Mouse (Mus musculus) brain, adult 2 months (tissue): ENCODE results near the gene Map1lc3b.

ENCODE experiments used
- DNase-seq: peaks from one replicate; pipeline ENCODE4 v3.0.0; 2011; ENCODE audit warnings: low read depth, low spot score

Map1lc3b gene

GRCm38 (mm10) chr8:121590203-121591177 lies at the start of gene Map1lc3b:
Map1lc3b (plus strand) TSS chr8:121590361.
- peak; percentile 98 for DNase-seq

DNA sequence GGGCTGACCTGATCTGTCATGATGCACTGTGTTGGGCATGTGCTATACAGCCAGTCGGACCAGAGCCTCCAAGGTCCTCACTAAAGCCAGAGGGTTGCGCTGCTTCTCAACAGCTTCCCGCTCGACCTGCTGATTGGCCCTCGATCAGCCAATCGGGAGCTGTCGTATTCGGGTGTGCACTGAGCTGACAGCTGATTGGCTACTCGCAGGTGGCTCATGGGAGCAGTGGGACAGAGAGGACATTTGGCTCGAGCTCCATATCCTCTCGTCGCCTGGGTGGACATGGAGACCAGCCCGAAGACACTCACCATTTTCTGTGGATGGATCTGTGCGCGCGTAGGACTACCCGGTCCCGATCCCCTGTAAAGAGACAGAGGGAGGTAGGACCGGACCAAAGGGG lies 48.3 kb upstream of the Map1lc3b start:
- no peak for DNase-seq

DNA sequence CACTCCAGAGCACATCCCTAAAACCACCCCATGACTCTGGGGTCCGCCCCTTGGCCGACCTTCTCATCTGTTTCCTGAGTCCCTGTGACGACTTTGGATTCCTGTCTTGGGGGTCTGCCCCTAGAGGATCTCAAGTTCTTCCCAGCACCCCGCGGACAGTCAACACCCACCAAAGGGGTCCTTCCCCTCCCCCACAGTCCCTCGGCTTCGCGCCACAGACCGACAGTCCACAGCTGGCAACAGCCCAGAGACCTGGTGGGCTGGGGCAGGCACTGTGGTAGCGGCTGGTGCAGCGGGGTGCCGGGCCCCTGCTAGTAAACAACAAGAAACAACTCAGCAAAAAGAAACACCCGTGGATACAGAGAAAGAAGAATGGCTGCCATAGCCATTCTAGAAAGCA lies 47.3 kb upstream of the Map1lc3b start:
- no peak for DNase-seq

DNA sequence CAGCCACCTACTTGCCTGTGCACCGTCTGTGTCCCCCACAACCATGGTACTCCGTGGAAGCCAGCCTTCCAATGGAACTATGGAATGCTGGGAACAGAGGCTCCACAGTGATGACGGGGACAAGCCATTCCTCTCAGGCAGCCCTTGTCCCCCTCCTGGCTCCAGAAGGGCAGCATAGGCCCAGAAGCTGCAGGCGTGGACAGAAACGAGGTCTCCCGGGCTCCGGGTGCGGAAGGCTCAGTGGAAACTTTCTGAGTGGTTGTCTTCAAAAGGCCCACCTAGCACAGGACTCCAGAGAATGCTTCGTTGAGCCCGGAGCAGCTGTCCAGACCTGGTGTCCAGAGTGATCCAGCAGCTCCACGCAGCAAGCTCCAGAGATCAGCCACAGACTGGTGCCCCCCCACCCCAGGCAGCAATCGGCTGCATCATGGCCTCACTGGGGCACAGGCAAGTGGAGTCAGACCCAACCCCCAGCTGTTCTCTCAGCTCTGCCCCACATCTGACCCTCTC lies 45.8 kb upstream of the Map1lc3b start, which contains the start of gene 1700018B08Rik:
Gene 1700018B08Rik, minus strand, starts transcription at position 45 of the 510 bp plus-strand sequence.
- DNase-seq = no peak

GRCm38 (mm10) chr8:121544936-121545335 lies 45.2 kb upstream of the Map1lc3b start:
- no peak for DNase-seq

DNA sequence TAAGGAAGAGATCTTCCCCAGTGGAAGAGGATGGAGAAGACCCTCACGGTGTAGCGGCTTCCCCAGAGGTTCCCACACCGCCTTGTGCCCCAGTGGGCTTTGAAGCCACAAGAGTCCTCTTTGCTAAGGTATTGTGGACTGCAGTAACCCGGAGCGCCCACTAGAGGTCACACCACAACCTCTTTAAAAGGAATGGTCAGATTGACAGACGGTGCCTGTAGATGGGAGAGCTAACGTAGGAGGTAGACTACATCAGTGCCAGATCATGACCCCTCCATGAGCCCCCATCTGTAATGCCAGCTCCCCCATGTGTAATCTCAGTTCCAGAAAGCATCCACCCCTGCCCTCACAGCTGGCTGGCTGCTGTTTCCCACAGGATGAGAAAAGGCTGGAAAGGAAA lies 43.0 kb upstream of the Map1lc3b start:
- peak; percentile 89 for DNase-seq

DNA sequence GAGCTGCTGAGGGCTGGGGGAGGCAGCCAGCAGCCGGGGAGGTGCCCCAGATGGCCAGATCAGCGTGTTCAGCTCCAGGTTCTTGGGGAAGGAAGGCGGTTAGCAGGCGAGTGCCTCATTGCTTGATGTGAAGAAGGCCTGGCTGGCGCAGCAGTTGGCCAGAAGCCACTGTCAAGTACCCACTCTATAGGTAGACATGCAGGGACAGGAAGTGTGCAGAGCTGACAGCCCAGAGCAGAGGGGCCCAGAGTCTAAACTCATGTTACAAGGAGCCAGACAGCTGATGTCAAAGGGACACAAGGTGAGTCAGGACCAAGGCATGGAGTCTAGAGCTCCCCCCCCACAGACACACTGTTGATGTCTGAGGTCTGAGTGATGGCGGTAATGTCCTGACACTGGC lies 40.1 kb upstream of the Map1lc3b start:
- no peak for DNase-seq

- DNase-seq = no peak
These were observed 38.8 kb upstream of the Map1lc3b start for GRCm38 (mm10) chr8:121551065-121551985.

DNA sequence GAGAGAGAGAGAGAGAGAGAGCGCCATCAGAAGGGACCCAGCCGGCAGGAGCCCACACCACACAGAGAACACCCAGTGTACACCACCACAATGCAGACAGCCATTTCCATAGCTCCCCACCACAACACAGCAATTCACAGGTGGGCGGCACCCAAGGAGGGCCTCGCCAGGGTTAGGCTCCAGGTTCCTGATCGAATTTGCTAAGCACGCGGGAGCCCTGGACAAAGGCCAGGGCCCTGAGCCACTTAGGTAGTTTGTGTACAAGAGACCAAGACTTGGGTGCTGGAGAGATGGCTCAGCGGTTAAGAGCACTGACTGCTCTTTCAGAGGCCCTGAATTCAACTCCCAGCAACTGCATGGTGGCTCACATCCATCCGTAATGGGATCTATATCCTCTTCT lies 37.7 kb upstream of the Map1lc3b start:
- no peak for DNase-seq

DNA sequence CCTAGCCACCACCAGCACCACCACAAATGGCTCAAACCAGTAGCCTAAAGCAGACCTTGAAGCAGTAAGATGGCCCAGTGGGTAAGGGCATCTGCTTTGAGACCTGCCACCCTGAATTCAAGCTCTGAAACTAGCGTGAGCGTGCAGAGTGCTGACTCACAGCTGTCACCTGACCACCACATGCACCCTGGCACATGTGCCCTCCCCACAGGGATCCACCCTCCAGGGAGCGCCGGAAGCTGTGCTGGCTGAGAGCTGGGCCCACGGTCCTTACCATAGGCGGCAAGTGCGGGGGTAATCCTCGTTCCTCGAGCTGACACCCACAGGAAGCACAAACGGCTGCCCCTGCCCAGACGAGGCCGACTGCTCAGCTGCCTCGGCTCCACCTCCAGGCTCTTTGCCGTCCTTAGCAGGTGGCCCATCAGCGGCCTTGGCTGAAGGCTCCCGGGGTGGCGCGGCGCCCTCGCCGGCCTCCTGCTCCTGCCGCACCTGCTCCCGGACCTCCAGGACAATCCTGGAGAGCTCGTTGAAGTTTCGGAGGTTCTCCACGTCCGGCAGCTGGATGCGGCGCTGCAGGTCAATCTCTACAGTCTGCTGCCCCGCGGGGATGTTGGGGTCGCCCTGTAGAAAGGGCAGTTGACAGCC lies 36.2 kb upstream of the Map1lc3b start:
- DNase-seq = peak; percentile 74

DNA sequence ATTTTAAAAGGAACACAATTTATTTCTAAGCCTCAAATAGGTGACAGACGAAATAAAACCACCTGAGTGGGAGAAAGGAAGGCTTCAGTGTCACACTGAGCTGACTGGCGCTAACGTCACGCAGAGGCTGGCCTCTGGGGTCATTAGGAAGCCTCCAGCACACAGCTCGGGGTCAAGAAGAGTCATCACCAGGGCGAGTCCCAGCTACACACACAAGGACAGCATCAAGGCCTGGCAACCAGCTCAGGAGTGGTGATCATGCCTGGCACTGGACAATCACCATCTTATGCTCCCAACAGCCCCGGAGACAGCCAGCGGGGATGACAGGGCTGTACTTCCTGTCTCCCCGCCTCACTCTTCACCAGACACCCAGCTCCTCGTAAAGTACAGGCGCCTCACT lies 32.4 kb upstream of the Map1lc3b start:
- DNase-seq = no peak

GRCm38 (mm10) chr8:121558538-121558937 lies 31.6 kb upstream of the Map1lc3b start:
- DNase-seq = no peak

GRCm38 (mm10) chr8:121559801-121560200 lies 30.4 kb upstream of the Map1lc3b start:
- DNase-seq = no peak

DNA sequence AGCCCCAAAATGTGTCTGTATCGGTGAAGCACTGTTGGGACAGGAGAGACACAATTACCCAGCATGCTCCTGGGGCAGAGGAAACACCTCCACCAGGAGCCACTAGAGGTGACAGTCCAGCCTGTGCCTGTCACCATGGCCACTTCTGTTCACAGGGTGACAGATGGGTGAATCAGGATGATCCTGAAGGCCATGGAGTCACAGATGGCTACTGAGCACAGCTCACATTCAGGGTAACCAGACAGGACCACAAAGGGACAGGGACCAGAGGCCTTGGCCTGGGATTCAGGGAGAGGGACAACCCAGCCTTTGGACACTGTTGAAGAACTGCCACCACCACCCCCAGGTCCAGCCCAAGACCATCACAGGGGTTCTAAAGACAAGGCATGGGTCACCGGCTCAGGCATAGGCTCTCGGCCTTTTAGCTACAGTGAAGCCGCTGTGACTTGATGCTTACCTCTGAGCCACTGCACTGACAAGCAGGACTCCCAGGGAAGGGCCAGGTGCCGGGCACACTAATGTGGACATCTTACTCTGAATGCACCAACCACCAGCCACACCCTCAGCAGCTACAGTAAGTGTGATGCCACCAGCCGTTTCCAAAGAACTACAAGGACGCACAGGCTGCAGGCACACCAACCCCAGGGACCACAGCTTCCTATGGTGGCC lies 29.6 kb upstream of the Map1lc3b start:
- DNase-seq = peak; percentile 53

- DNase-seq = peak; percentile 83
These were observed 28.4 kb upstream of the Map1lc3b start for GRCm38 (mm10) chr8:121561636-121562345.

DNA sequence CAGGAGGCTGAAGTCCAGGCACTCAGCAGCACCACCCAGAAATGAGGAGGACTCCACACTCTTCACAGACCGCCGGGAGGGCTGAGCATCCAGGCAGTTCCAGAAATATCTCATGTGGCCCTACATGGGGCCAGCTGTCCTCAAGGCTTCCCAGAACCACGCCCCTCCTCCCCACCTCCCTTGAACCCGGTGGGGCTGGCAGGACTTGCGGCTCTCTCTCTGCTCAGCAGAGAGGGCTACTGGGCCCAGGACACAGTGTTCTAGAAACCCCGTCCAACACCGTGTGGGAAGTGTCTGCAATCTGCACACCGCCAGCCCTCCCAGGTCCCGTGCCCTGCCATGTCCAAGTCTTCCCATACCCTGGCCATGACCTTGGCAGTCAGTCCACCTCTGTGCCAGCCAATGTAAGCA lies 27.2 kb upstream of the Map1lc3b start:
- peak; percentile 67 for DNase-seq

- DNase-seq = no peak
These were observed 26.5 kb upstream of the Map1lc3b start for GRCm38 (mm10) chr8:121563701-121564100.

- peak; percentile 43 for DNase-seq
These were observed 21.8 kb upstream of the Map1lc3b start for GRCm38 (mm10) chr8:121568321-121568720.

DNA sequence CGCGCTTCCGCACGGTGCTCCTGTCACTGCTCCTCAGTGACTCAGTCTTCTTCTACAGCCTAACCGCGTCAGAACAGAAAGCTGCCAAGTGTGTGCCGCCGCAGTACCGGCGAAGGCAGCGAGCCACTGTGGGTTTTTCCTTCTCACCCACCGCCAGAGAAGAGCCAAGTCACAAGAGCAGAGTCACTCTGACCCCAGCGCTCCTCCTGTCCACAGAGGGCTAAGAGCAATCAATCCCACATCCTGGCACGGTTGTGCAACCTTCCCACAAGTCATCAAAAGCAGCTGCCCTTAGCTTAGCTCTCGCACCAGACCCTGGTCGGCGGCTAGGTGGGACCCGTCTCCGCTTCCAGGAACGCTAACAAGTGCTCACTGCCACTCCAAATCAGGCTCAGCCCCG lies 19.8 kb upstream of the Map1lc3b start:
- DNase-seq = peak; percentile 77

GRCm38 (mm10) chr8:121570801-121571200 lies 19.4 kb upstream of the Map1lc3b start:
- DNase-seq = peak; percentile 36
